Mouse (Mus musculus): ENCODE data around the gene Cd19.

Cd19 gene

GRCm38 (mm10) chr7:126445104-126445815 is 30.6 kb upstream of the Cd19 start:
- CTCF ChIA-PET: interaction anchor here (0.5 to 2.7 kb wide), 9 partner anchors 8 to 30 kb away, joined by 3 to 11 read pairs (median 6); partner anchors contain the start of gene Sh2b1 (in 1 of the 4)
- POLR2A ChIA-PET: interaction anchor here in 2 of 4 experiments (0.5 to 1.5 kb wide), 7 partner anchors 9 to 314 kb away, joined by 3 to 5 read pairs (median 4); partner anchors contain the start of genes Atp2a1 (in 1 of the 2) and Tufm (in 1 of the 2)

GRCm38 (mm10) chr7:126444536-126444935 is 29.8 kb upstream of the Cd19 start:
- POLR2A ChIA-PET: interaction anchor here in 1 of 4 experiments (1.4 to 1.5 kb wide), 3 partner anchors 9 to 18 kb away, joined by 3 to 5 read pairs (median 4); partner anchors contain the start of gene Atp2a1
- CTCF ChIA-PET: interaction anchor here in 3 of 4 experiments (0.6 to 1.2 kb wide), 5 partner anchors 8 to 135 kb away, joined by 3 to 9 read pairs (median 4); no protein-coding TSS in a partner anchor

- CTCF ChIA-PET: interaction anchor here in 2 of 4 experiments (0.6 kb wide), 2 partner anchors 8 to 135 kb away, joined by 3 to 4 read pairs; no protein-coding TSS in a partner anchor
- POLR2A ChIA-PET: interaction anchor here in 1 of 4 experiments (1.4 kb wide), 1 partner anchor 8 kb away, joined by 4 read pairs; no protein-coding TSS in a partner anchor
These were observed 29.3 kb upstream of the Cd19 start for GRCm38 (mm10) chr7:126443997-126444396.

GRCm38 (mm10) chr7:126440134-126440533 is 25.4 kb upstream of the Cd19 start:
- POLR2A ChIA-PET: interaction anchor here in 3 of 4 experiments (0.5 to 2.0 kb wide), 7 partner anchors 9 to 465 kb away, joined by 3 to 4 read pairs (median 3); no protein-coding TSS in a partner anchor
- CTCF ChIA-PET: interaction anchor here in 2 of 4 experiments (0.6 to 0.7 kb wide), 3 partner anchors 21 to 1927 kb away, joined by 3 to 4 read pairs (median 3); no protein-coding TSS in a partner anchor

- CTCF ChIA-PET: interaction anchor here (0.6 to 3.7 kb wide), 35 partner anchors 8 to 1047 kb away, joined by 3 to 16 read pairs (median 4); partner anchors contain the start of genes Sh2b1 (in 3 of the 4), Cd19 (in 1 of the 4), Eif3c (in 1 of the 4) and Rabep2 (in 1 of the 4)
- POLR2A ChIA-PET: interaction anchor here in 2 of 4 experiments (1.2 to 3.7 kb wide), 6 partner anchors 9 to 80 kb away, joined by 4 to 21 read pairs (median 6); partner anchors contain the start of gene Sh2b1 (in 2 of the 2)
These were observed 22.2 kb upstream of the Cd19 start for GRCm38 (mm10) chr7:126436851-126437250.

- ChIA-PET POLR2A (interaction anchor here in 3 of 4 experiments (0.6 to 3.7 kb wide), 18 partner anchors 8 to 140 kb away, joined by 3 to 21 read pairs (median 4); partner anchors contain the start of gene Sh2b1 (in 3 of the 3)), CTCF (interaction anchor here (0.6 to 3.7 kb wide), 20 partner anchors 8 to 314 kb away, joined by 3 to 16 read pairs (median 4); partner anchors contain the start of genes Sh2b1 (in 2 of the 4) and Sbk1 (in 1 of the 4))
These were observed 21.1 kb upstream of the Cd19 start for GRCm38 (mm10) chr7:126435801-126436200.

GRCm38 (mm10) chr7:126434726-126435125 is 20.0 kb upstream of the Cd19 start:
- CTCF ChIA-PET: interaction anchor here in 1 of 4 experiments (1.1 kb wide), 1 partner anchor 35 kb away, joined by 3 read pairs; no protein-coding TSS in a partner anchor
- POLR2A ChIA-PET: interaction anchor here in 2 of 4 experiments (1.3 to 1.7 kb wide), 4 partner anchors 40 to 67 kb away, joined by 4 to 6 read pairs (median 4); partner anchors contain the start of gene Sh2b1 (in 1 of the 2)

- ChIA-PET CTCF (interaction anchor here in 2 of 4 experiments (0.7 to 1.0 kb wide), 2 partner anchors 30 to 38 kb away, joined by 3 to 7 read pairs; no protein-coding TSS in a partner anchor), POLR2A (interaction anchor here (0.6 to 1.7 kb wide), 12 partner anchors 9 to 721 kb away, joined by 3 to 5 read pairs (median 3); partner anchors contain the start of gene Spns1 (in 1 of the 4))
These were observed 15.5 kb upstream of the Cd19 start for GRCm38 (mm10) chr7:126430167-126430566.

- ChIA-PET CTCF (interaction anchor here in 2 of 4 experiments (1.0 to 1.1 kb wide), 2 partner anchors 30 kb away, joined by 3 read pairs; no protein-coding TSS in a partner anchor), POLR2A (interaction anchor here (0.6 to 2.8 kb wide), 11 partner anchors 10 to 720 kb away, joined by 3 to 21 read pairs (median 3); partner anchors contain the start of genes Sh2b1 (in 1 of the 4) and Spns1 (in 1 of the 4))
These were observed 14.8 kb upstream of the Cd19 start for GRCm38 (mm10) chr7:126429503-126429898.

GRCm38 (mm10) chr7:126428631-126429502 is 14.2 kb upstream of the Cd19 start, which contains the start of gene Rabep2:
TSS of gene Rabep2 (plus strand) at chr7:126428759.
- POLR2A ChIA-PET: interaction anchor here in 3 of 4 experiments (0.9 to 2.8 kb wide), 15 partner anchors 10 to 321 kb away, joined by 3 to 21 read pairs (median 6); partner anchors contain the start of genes Spns1 (in 2 of the 3), Eif3c (in 1 of the 3) and Sh2b1 (in 1 of the 3)
- CTCF ChIA-PET: interaction anchor here in 3 of 4 experiments (0.6 to 1.9 kb wide), 6 partner anchors 8 to 588 kb away, joined by 3 to 14 read pairs (median 5); partner anchors contain the start of genes Pagr1a (in 1 of the 3) and Sh2b1 (in 1 of the 3)

- CTCF ChIA-PET: interaction anchor here (0.6 to 1.9 kb wide), 18 partner anchors 8 to 940 kb away, joined by 3 to 21 read pairs (median 6); partner anchors contain the start of genes Pagr1a (in 1 of the 4) and Sh2b1 (in 1 of the 4)
- POLR2A ChIA-PET: interaction anchor here in 3 of 4 experiments (0.6 to 2.8 kb wide), 49 partner anchors 8 to 961 kb away, joined by 3 to 22 read pairs (median 5); partner anchors contain the start of genes Sh2b1 (in 3 of the 3), Cd19 (in 2 of the 3), Spns1 (in 2 of the 3) and Atp2a1 (in 1 of the 3)
These were observed 13.5 kb upstream of the Cd19 start for GRCm38 (mm10) chr7:126428154-126428553.

GRCm38 (mm10) chr7:126427323-126427860 is 12.7 kb upstream of the Cd19 start:
- ChIA-PET POLR2A (interaction anchor here (0.6 to 2.8 kb wide), 72 partner anchors 9 to 1449 kb away, joined by 3 to 22 read pairs (median 4); partner anchors contain the start of genes Spns1 (in 4 of the 4), Sh2b1 (in 3 of the 4), Cd19 (in 2 of the 4) and Atp2a1 (in 1 of the 4)), CTCF (interaction anchor here (0.5 to 1.9 kb wide), 32 partner anchors 9 to 941 kb away, joined by 3 to 21 read pairs (median 6); partner anchors contain the start of genes Sh2b1 (in 2 of the 4), Nfatc2ip (in 1 of the 4), Pagr1a (in 1 of the 4) and Spns1 (in 1 of the 4))

GRCm38 (mm10) chr7:126424161-126424560 is 9.5 kb upstream of the Cd19 start:
- POLR2A ChIA-PET: interaction anchor here in 1 of 4 experiments (1.2 kb wide), 1 partner anchor 65 kb away, joined by 3 read pairs; no protein-coding TSS in a partner anchor
- CTCF ChIA-PET: interaction anchor here in 1 of 4 experiments (1.4 kb wide), 1 partner anchor 25 kb away, joined by 4 read pairs; no protein-coding TSS in a partner anchor

GRCm38 (mm10) chr7:126421756-126422155 is 7.1 kb upstream of the Cd19 start:
- CTCF ChIA-PET: interaction anchor here in 2 of 4 experiments (0.6 to 1.5 kb wide), 2 partner anchors 16 to 325 kb away, joined by 4 to 7 read pairs; no protein-coding TSS in a partner anchor
- POLR2A ChIA-PET: no interaction called here

GRCm38 (mm10) chr7:126418496-126418895 is 3.8 kb upstream of the Cd19 start:
- ChIA-PET POLR2A (interaction anchor here in 3 of 4 experiments (0.6 to 1.5 kb wide), 3 partner anchors 11 to 149 kb away, joined by 3 read pairs; no protein-coding TSS in a partner anchor), CTCF (interaction anchor here in 2 of 4 experiments (0.9 to 1.0 kb wide), 2 partner anchors 19 kb away, joined by 3 read pairs; no protein-coding TSS in a partner anchor)

- POLR2A ChIA-PET: interaction anchor here in 2 of 4 experiments (0.8 to 1.5 kb wide), 5 partner anchors 10 to 58 kb away, joined by 3 to 8 read pairs (median 3); partner anchors contain the start of gene Sh2b1 (in 1 of the 2)
- CTCF ChIA-PET: interaction anchor here in 2 of 4 experiments (1.1 to 1.5 kb wide), 2 partner anchors 18 kb away, joined by 4 read pairs; no protein-coding TSS in a partner anchor
These were observed 2.9 kb upstream of the Cd19 start for GRCm38 (mm10) chr7:126417606-126418005.
